Mouse (Mus musculus) midbrain, embryonic 16.5 days (tissue): ENCODE results near the gene Bcar1. TPM values are rescaled to one million over a fixed set of nuclear protein-coding genes. Genes with fewer than 3 reads are reported as not detected.

ENCODE experiments used
- ATAC-seq: fragments of 200-750 bp; cut with Nextera tagmentation; 2 replicates; pipeline ENCODE4 v1.8.0; 2017; ENCODE audit warnings: moderate TSS enrichment
- H3K27ac ChIP-seq: fragments of 300-500 bp; sonication (generic); 2 replicates; pipeline ENCODE4 v1.5.1; 2014; ENCODE audit warnings: mild to moderate bottlenecking, low read length, mixed read lengths
- H3K27me3 ChIP-seq: fragments of 300-500 bp; sonication (generic); 2 replicates; pipeline ENCODE4 v1.6.1; 2014; ENCODE audit warnings: low read depth, low read length, mixed read lengths; ENCODE audit not compliant: control insufficient read depth, insufficient read depth
- H3K36me3 ChIP-seq: fragments of 300-500 bp; sonication (generic); 2 replicates; pipeline ENCODE4 v1.6.1; 2014; ENCODE audit warnings: mild to moderate bottlenecking, low read length, moderate library complexity, mixed read lengths; ENCODE audit not compliant: control insufficient read depth, insufficient read depth
- H3K4me1 ChIP-seq: fragments of 300-500 bp; sonication (generic); 2 replicates; pipeline ENCODE4 v1.6.1; 2014; ENCODE audit warnings: mild to moderate bottlenecking, low read length, mixed read lengths; ENCODE audit not compliant: control insufficient read depth, insufficient read depth
- H3K4me2 ChIP-seq: fragments of 300-500 bp; sonication (generic); 2 replicates; pipeline ENCODE4 v1.6.1; 2014; ENCODE audit warnings: mild to moderate bottlenecking, low read length, mixed read lengths
- H3K4me3 ChIP-seq: fragments of 300-500 bp; sonication (generic); 2 replicates; pipeline ENCODE4 v1.5.1; 2014; ENCODE audit warnings: low read depth, mild to moderate bottlenecking, low read length, moderate library complexity, mixed read lengths
- H3K9ac ChIP-seq: fragments of 300-500 bp; sonication (generic); 2 replicates; pipeline ENCODE4 v1.6.1; 2014; ENCODE audit warnings: low read depth, low read length, mixed read lengths
- H3K9me3 ChIP-seq: fragments of 300-500 bp; sonication (generic); replicated peaks from 2 replicates; pipeline ENCODE4 v1.6.1; 2014; ENCODE audit warnings: mild to moderate bottlenecking, low read length, mixed read lengths; ENCODE audit not compliant: control insufficient read depth, poor library complexity, severe bottlenecking
- WGBS: fragments of 180-500 bp; shearing (Covaris S2); extraction: QIAGEN DNeasy Blood & Tissue Kit; methylation state at CpG from one replicate; pipeline ENCODE4 v1.1.7; 2014; 5-methylcytosine and 5-hydroxymethylcytosine counted together
- polyA plus RNA-seq: library from polyadenylated mRNA; unstranded; fragments of >200 nt; fragmentation: Nextera tagmentation; extraction: Ambion mirVana; gene quantifications from 2 replicates; pipeline ENCODE4 v1.2.1, GENCODE M21; 2015

Gene Bcar1
- polyA plus RNA-seq, 1 experiment from 2014 or later, result 43.3 TPM

GRCm38 (mm10) chr8:111693261-111693741 lies 50.3 kb downstream of the Bcar1 start:
- WGBS, result 77% methylated on average over 6 of the region's 6 CpGs
- no peak for ATAC-seq
- Histone ChIP-seq H3K4me2 (no peak overlapping the region), H3K36me3 (no peaks in the 10 kb centered on the region), H3K4me3 (no peak overlapping the region), H3K9me3 (no peaks in the 10 kb centered on the region), H3K9ac (no peak overlapping the region), H3K4me1 (no peaks in the 10 kb centered on the region), H3K27ac (no peak overlapping the region), H3K27me3 (no peaks in the 10 kb centered on the region)

GRCm38 (mm10) chr8:111690960-111691445 lies 52.6 kb downstream of the Bcar1 start, which contains the start of gene Ctrb1:
Ctrb1 (minus strand) TSS chr8:111691010.
- 87% methylated on average over 2 of the region's 2 CpGs for WGBS
- no peaks in the 10 kb centered on the region for H3K9me3 ChIP-seq
- no peaks in the 10 kb centered on the region for H3K4me1 ChIP-seq
- no peak within 1 kb of the TSS for H3K27ac ChIP-seq
- no peaks in the 10 kb centered on the region for H3K36me3 ChIP-seq
- no peaks in the 10 kb centered on the region for H3K27me3 ChIP-seq
- no peak for ATAC-seq
- no peak within 1 kb of the TSS for H3K9ac ChIP-seq
- H3K4me3 ChIP-seq, result no peak within 1 kb of the TSS
- H3K4me2 ChIP-seq, result no peak within 1 kb of the TSS

- no peak overlapping the region for H3K9ac ChIP-seq
- no peak overlapping the region for H3K4me3 ChIP-seq
- no peak overlapping the region for H3K4me2 ChIP-seq
- no peaks in the 10 kb centered on the region for H3K4me1 ChIP-seq
- H3K9me3 ChIP-seq, result no peaks in the 10 kb centered on the region
- no peaks in the 10 kb centered on the region for H3K36me3 ChIP-seq
- WGBS, result 85% methylated on average over 13 of the region's 13 CpGs
- H3K27me3 ChIP-seq, result no peaks in the 10 kb centered on the region
- no peak for ATAC-seq
- no peak overlapping the region for H3K27ac ChIP-seq
Measured at GRCm38 (mm10) chr8:111686881-111687280, 56.7 kb downstream of the Bcar1 start.

GRCm38 (mm10) chr8:111682521-111682920 lies 61.1 kb downstream of the Bcar1 start:
- WGBS, result 35% methylated on average over 9 of the region's 9 CpGs
- H3K36me3 ChIP-seq, result no peaks in the 10 kb centered on the region
- H3K4me2 ChIP-seq, result no peak overlapping the region
- no peak for ATAC-seq
- no peaks in the 10 kb centered on the region for H3K9me3 ChIP-seq
- no peaks in the 10 kb centered on the region for H3K27me3 ChIP-seq
- no peaks in the 10 kb centered on the region for H3K4me1 ChIP-seq
- H3K27ac ChIP-seq, result no peak overlapping the region
- H3K9ac ChIP-seq, result no peak overlapping the region
- no peak overlapping the region for H3K4me3 ChIP-seq

GRCm38 (mm10) chr8:111681153-111681552 lies 62.5 kb downstream of the Bcar1 start:
- no peaks in the 10 kb centered on the region; the same call in 1 of the 2 replicates for H3K9me3 ChIP-seq
- no peak overlapping the region for H3K27ac ChIP-seq
- H3K4me3 ChIP-seq, result no peak overlapping the region
- H3K4me2 ChIP-seq, result no peak overlapping the region
- 61% methylated on average over 11 of the region's 11 CpGs for WGBS
- no peak overlapping the region for H3K9ac ChIP-seq
- H3K4me1 ChIP-seq, result no peaks in the 10 kb centered on the region
- H3K27me3 ChIP-seq, result no peaks in the 10 kb centered on the region
- no peaks in the 10 kb centered on the region for H3K36me3 ChIP-seq
- ATAC-seq, result no peak

- no peaks in the 10 kb centered on the region for H3K36me3 ChIP-seq
- no peaks in the 10 kb centered on the region for H3K27me3 ChIP-seq
- WGBS, result 38% methylated on average over 17 of the region's 17 CpGs
- H3K4me2 ChIP-seq, result no peak overlapping the region; the same call in 1 of the 2 replicates
- ATAC-seq, result no peak
- H3K27ac ChIP-seq, result no peak overlapping the region
- no peak overlapping the region for H3K4me3 ChIP-seq
- no peaks in the 10 kb centered on the region; the same call in 1 of the 2 replicates for H3K9me3 ChIP-seq
- H3K4me1 ChIP-seq, result no peaks in the 10 kb centered on the region
- H3K9ac ChIP-seq, result no peak overlapping the region
Measured at GRCm38 (mm10) chr8:111680423-111681028, 63.1 kb downstream of the Bcar1 start.

- Histone ChIP-seq H3K4me2 (no peak overlapping the region), H3K4me3 (no peak overlapping the region), H3K36me3 (no peaks in the 10 kb centered on the region), H3K27me3 (no peaks in the 10 kb centered on the region), H3K9me3 (no peaks in the 10 kb centered on the region; the same call in 1 of the 2 replicates), H3K4me1 (no peaks in the 10 kb centered on the region), H3K9ac (no peak overlapping the region), H3K27ac (no peak overlapping the region)
- WGBS, result 88% methylated on average over 7 of the region's 7 CpGs
- no peak for ATAC-seq
Measured at GRCm38 (mm10) chr8:111678848-111679247, 64.8 kb downstream of the Bcar1 start.

- Histone ChIP-seq H3K4me1 (no peaks in the 10 kb centered on the region), H3K9me3 (no peaks in the 10 kb centered on the region; the same call in 1 of the 2 replicates), H3K27ac (no peak overlapping the region), H3K9ac (no peak overlapping the region), H3K4me3 (no peak overlapping the region), H3K36me3 (no peaks in the 10 kb centered on the region), H3K27me3 (no peaks in the 10 kb centered on the region), H3K4me2 (no peak overlapping the region)
- ATAC-seq, result no peak
- WGBS, result 27% methylated on average over 3 of the region's 3 CpGs
Measured at GRCm38 (mm10) chr8:111678111-111678510, 65.5 kb downstream of the Bcar1 start.

GRCm38 (mm10) chr8:111676237-111676636 lies 67.4 kb downstream of the Bcar1 start:
- H3K9me3 ChIP-seq, result no peaks in the 10 kb centered on the region; the same call in 1 of the 2 replicates
- peaks cover 6% of the 10 kb centered on the region; the same call in 1 of the 2 replicates for H3K36me3 ChIP-seq
- H3K4me1 ChIP-seq, result no peaks in the 10 kb centered on the region
- no peaks in the 10 kb centered on the region for H3K27me3 ChIP-seq
- no peak overlapping the region for H3K4me3 ChIP-seq
- ATAC-seq, result no peak
- WGBS, result 77% methylated on average over 8 of the region's 8 CpGs
- no peak overlapping the region for H3K9ac ChIP-seq
- no peak overlapping the region for H3K4me2 ChIP-seq
- H3K27ac ChIP-seq, result no peak overlapping the region
